Comparison of ENCODE assay signal across 9 mouse cellular contexts in the genomic region with DNA sequence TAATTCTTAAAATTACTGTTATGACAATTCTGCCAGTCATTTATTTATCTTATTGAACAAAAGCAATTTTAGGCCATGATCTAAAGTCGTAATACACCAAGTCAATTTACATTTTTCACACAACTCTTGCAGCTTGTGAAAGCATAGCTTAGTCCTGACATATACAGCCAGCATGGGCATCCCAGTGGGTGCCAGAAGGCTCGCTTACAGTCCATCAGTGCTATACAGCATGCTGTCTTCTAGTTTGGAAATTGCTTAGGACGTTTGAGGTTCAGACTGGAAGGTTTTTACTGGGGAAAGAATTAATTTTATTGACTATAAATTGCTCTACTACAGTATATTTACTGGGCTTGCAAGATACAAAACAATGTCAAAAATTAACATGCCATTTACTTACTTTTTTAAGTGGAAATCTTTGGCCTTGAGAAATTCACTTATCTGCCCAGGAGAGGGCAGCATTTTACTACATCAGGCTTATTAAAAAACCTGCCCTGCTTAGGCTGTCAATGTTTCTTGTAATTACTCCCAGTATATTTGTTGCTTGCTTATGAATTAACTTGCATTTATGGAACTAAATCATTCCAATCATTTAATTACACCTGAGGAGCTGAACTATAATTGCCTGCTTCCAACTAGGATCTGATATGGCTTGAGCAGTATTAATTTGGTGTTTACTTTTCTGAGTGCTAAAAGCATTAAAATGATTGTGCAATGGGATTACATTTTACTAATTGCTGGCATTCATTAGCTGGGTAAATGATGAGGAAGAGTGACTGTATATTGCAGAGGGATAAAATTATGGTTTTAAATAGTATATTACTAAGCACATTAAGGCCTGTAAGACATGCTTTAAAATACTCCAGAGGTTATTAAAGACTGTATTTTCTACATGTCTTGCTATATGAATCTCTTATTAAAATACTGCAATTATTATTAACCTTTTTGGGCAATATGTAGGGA. TPM values are rescaled to one million over a fixed set of nuclear protein-coding genes. Genes with fewer than 3 reads are reported as not detected.
A peak's percentile ranks its signal among the peaks of the same experiment; 100 is the strongest.
DNase-seq lines count a peak whose midpoint lies in the region; ATAC-seq and TF ChIP-seq lines count a peak whose summit lies in the region.
"Had no signal": no experiment of that assay in that cellular context is flagged by ENCODE, and none has a peak within 500 bp of the region (broad histone marks: within the 10 kb centered on the region; RNA-seq: fewer than 3 reads in every experiment).

No protein-coding gene starts in this region.

- 61% methylated on average over 3 of the region's 3 CpGs for WGBS in kidney, adult 2 months
- 44% methylated on average over 3 of the region's 3 CpGs for WGBS in kidney, embryonic 14.5 days
- 42% methylated on average over 3 of the region's 3 CpGs for WGBS in hindbrain, embryonic 14.5 days
- 47% methylated on average over 3 of the region's 3 CpGs for WGBS in midbrain, embryonic 13.5 days

- H3K4me2 ChIP-seq in kidney, embryonic 14.5 days (replicated peaks; ENCODE audit: low read depth, low read length) = no peak overlapping the region
- H3K4me2 ChIP-seq in hindbrain, embryonic 14.5 days (replicated peaks) = no peak overlapping the region
- no peak overlapping the region for H3K4me2 ChIP-seq in midbrain, embryonic 13.5 days (replicated peaks)
- H3K4me2 ChIP-seq: limb, embryonic 15.5 days had no signal

- no peaks in the 10 kb centered on the region for H3K4me1 ChIP-seq in kidney, adult 2 months (ENCODE audit: control insufficient read depth, insufficient read depth, low read length)
- no peaks in the 10 kb centered on the region for H3K4me1 ChIP-seq in kidney, embryonic 14.5 days (ENCODE audit: control insufficient read depth, insufficient read depth, low read length)
- no peaks in the 10 kb centered on the region for H3K4me1 ChIP-seq in E14TG2a.4 (replicated peaks; ENCODE audit: low read depth, low read length)
- H3K4me1 ChIP-seq in hindbrain, embryonic 14.5 days (replicated peaks; ENCODE audit: control insufficient read depth, insufficient read depth, low read length) = no peaks in the 10 kb centered on the region
- H3K4me1 ChIP-seq in midbrain, embryonic 13.5 days (replicated peaks) = no peaks in the 10 kb centered on the region
- H3K4me1 ChIP-seq: limb, embryonic 15.5 days had no signal

- H3K9me3 ChIP-seq in kidney, embryonic 14.5 days (ENCODE audit: control insufficient read depth, low read length) = no peaks in the 10 kb centered on the region
- no peaks in the 10 kb centered on the region for H3K9me3 ChIP-seq in E14TG2a.4 (ENCODE audit: low read length)
- H3K9me3 ChIP-seq in hindbrain, embryonic 14.5 days (ENCODE audit: control insufficient read depth, low read length) = no peaks in the 10 kb centered on the region
- H3K9me3 ChIP-seq in midbrain, embryonic 13.5 days = no peaks in the 10 kb centered on the region
- H3K9me3 ChIP-seq: limb, embryonic 15.5 days had no signal

- no peak overlapping the region for H3K9ac ChIP-seq in kidney, embryonic 14.5 days (ENCODE audit: low read depth, low read length)
- no peak overlapping the region for H3K9ac ChIP-seq in hindbrain, embryonic 14.5 days
- no peak overlapping the region for H3K9ac ChIP-seq in midbrain, embryonic 13.5 days (replicated peaks)
- H3K9ac ChIP-seq: limb, embryonic 15.5 days had no signal

- no peak overlapping the region for H3K4me3 ChIP-seq in kidney, adult 2 months (ENCODE audit: insufficient read depth, low read depth, low read length)
- no peak overlapping the region for H3K4me3 ChIP-seq in kidney, embryonic 14.5 days (ENCODE audit: low read length)
- H3K4me3 ChIP-seq in E14TG2a.4 (replicated peaks; ENCODE audit: low read length) = no peak overlapping the region
- no peak overlapping the region for H3K4me3 ChIP-seq in hindbrain, embryonic 14.5 days (replicated peaks; ENCODE audit: low read length)
- no peak overlapping the region for H3K4me3 ChIP-seq in midbrain, embryonic 13.5 days (replicated peaks)
- H3K4me3 ChIP-seq: limb, embryonic 15.5 days had no signal

- TF ChIP-seq CTCF in kidney, adult 2 months (conservative IDR thresholded peaks at IDR 0.05; ENCODE audit: insufficient read depth, insufficient read length, low read depth, low read length) = 0 out of 2 replicates have a peak, but pooled peaks have one; percentile 6
- peak; percentile 67 for TF ChIP-seq CTCF in E14TG2a.4 (conservative IDR thresholded peaks at IDR 0.05; ENCODE audit: low read length)

- no peaks in the 10 kb centered on the region for H3K27me3 ChIP-seq in kidney, adult 2 months (replicated peaks; ENCODE audit: control insufficient read depth, insufficient read depth, low read length)
- H3K27me3 ChIP-seq in kidney, embryonic 14.5 days (ENCODE audit: control insufficient read depth, insufficient read depth, low read length) = no peaks in the 10 kb centered on the region
- H3K27me3 ChIP-seq in E14TG2a.4 (ENCODE audit: insufficient read depth, low read length) = no peaks in the 10 kb centered on the region
- no peaks in the 10 kb centered on the region; the same call in 1 of the 2 replicates for H3K27me3 ChIP-seq in hindbrain, embryonic 14.5 days (ENCODE audit: control insufficient read depth, insufficient read depth, low read length)
- no peaks in the 10 kb centered on the region for H3K27me3 ChIP-seq in midbrain, embryonic 13.5 days
- H3K27me3 ChIP-seq: limb, embryonic 15.5 days had no signal

- no peaks in the 10 kb centered on the region for H3K36me3 ChIP-seq in kidney, adult 2 months (ENCODE audit: control insufficient read depth, insufficient read depth, low read length)
- no peaks in the 10 kb centered on the region for H3K36me3 ChIP-seq in kidney, embryonic 14.5 days (ENCODE audit: control insufficient read depth, insufficient read depth, low read length)
- H3K36me3 ChIP-seq in E14TG2a.4 (ENCODE audit: insufficient read depth, low read length) = no peaks in the 10 kb centered on the region
- H3K36me3 ChIP-seq in hindbrain, embryonic 14.5 days (replicated peaks; ENCODE audit: control insufficient read depth, insufficient read depth) = no peaks in the 10 kb centered on the region
- H3K36me3 ChIP-seq in midbrain, embryonic 13.5 days = no peaks in the 10 kb centered on the region
- H3K36me3 ChIP-seq: limb, embryonic 15.5 days had no signal

- DNase-seq in kidney, adult 2 months = peak; percentile 37
- peak; percentile 73 for DNase-seq in adipocyte (ENCODE audit: low spot score)
- peak; percentile 81 for DNase-seq in hindbrain, embryonic 14.5 days (ENCODE audit: low spot score)
- no peak for DNase-seq in gastrocnemius, postnatal 14 days
- DNase-seq in heart, adult 11 months = no peak

- no peak overlapping the region for H3K27ac ChIP-seq in kidney, adult 2 months (ENCODE audit: insufficient read depth, low read depth, low read length)
- H3K27ac ChIP-seq in kidney, embryonic 14.5 days (ENCODE audit: low read depth, low read length) = no peak overlapping the region
- no peak overlapping the region for H3K27ac ChIP-seq in hindbrain, embryonic 14.5 days
- no peak overlapping the region for H3K27ac ChIP-seq in midbrain, embryonic 13.5 days
- H3K27ac ChIP-seq: limb, embryonic 15.5 days had no signal

- intact Hi-C loops in gastrocnemius, postnatal 14 days (cut with DNase I; ENCODE audit: low total_unique reads) = loop anchor here (5.0 kb wide), 2 partner anchors 266 to 506 kb away; a partner anchor contains a TSS

- no peak for ATAC-seq in kidney, embryonic 14.5 days (ENCODE audit: low FRiP score, low TSS enrichment)
- ATAC-seq in hindbrain, embryonic 14.5 days (ENCODE audit: low FRiP score) = peak; percentile 77
- peak; percentile 77 for ATAC-seq in midbrain, embryonic 13.5 days

- no peak for TF ChIP-seq POLR2A in kidney, adult 2 months (IDR thresholded peaks at IDR 0.05; ENCODE audit: low read depth, low read length)

RNA-seq across cellular contexts. Expression of a gene that starts 51.2 kb away (rescaled TPM):
- 1.5 and 1.7 TPM in 2 replicates for polyA plus RNA-seq in kidney, adult 2 months (2012; rRNA removed)
- 11.3 and 13.2 TPM in 2 replicates for polyA plus RNA-seq in kidney, embryonic 14.5 days (2014; fragmentation: Nextera tagmentation; extraction: Ambion mirVana)
- 4.9 and 5.0 TPM in 2 replicates for polyA plus RNA-seq in hindbrain, embryonic 14.5 days (2014; fragmentation: Nextera tagmentation; extraction: Ambion mirVana)
- 5.4 and 7.1 TPM in 2 replicates for polyA plus RNA-seq in midbrain, embryonic 13.5 days (2015; fragmentation: Nextera tagmentation; extraction: Ambion mirVana)
- 1 to 10 TPM; 3.7 to 4.3 TPM for total RNA-seq in gastrocnemius, postnatal 14 days (2021)

RNA-seq across cellular contexts. Expression of a gene that starts 51.2 kb away (rescaled TPM):
- 12.5 and 15.0 TPM in 2 replicates for polyA plus RNA-seq in kidney, adult 2 months (2012; rRNA removed)
- 59.4 and 97.0 TPM in 2 replicates for polyA plus RNA-seq in kidney, embryonic 14.5 days (2014; fragmentation: Nextera tagmentation; extraction: Ambion mirVana)
- 30.0 and 31.0 TPM in 2 replicates for polyA plus RNA-seq in hindbrain, embryonic 14.5 days (2014; fragmentation: Nextera tagmentation; extraction: Ambion mirVana)
- 41.9 and 42.4 TPM in 2 replicates for polyA plus RNA-seq in midbrain, embryonic 13.5 days (2015; fragmentation: Nextera tagmentation; extraction: Ambion mirVana)
- 10 to 100 TPM; 21.3 to 26.2 TPM for total RNA-seq in gastrocnemius, postnatal 14 days (2021)

Comparison
In these comparisons a context has a peak if more than half of its experiments do, and no peak if none do; other contexts are left out.
1. DNase-seq: peak in kidney, adult 2 months (single experiment), adipocyte (single experiment) and hindbrain, embryonic 14.5 days (single experiment); none in gastrocnemius, postnatal 14 days (single experiment) and heart, adult 11 months (single experiment).